Mouse (Mus musculus): ENCODE measurements at regions not wholly inside any gene's neighbourhood (a gene's known extent, or its start where the extent isn't known, plus 50 kb on each side); places are given as distances from the start of the nearest gene placed in this dataset.

DNA sequence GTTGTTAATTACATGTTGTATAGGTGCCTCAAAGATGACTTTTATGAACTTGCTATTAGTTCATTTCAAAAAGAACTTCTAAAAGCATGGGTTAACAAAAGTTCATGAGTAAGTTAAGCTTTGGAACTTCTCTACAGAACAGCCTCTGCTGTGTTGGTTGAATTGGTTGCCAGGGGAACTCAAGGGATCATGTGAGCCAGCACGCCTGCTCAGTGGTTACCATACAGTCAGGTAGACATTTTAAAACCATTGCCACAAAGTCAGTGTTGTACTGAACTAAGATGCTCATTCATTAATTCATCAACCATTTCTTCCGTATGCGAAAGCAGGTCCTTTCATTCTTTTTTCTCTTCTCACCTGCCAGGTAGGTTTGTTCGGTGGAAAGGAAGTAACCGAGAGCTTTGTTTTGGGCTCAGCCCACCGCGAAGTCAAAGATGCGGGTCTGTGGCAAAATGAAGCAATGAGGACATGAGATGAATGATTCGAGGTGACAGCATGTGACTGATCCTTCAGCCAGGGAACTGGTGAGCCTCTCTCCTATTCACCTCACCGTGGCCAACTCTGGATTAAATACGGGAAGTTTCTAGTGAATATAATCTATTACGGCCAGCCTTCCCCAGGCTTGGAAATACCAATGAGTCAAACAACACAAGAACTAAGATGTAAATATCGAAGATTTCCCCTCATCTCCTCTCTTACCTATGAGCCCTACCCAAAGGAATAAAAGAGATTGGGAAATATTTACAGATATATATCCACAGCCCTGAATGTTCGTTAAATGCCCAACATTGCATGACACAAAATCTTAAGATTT lies 79.4 kb upstream of the Tfec start:
- Histone ChIP-seq H3K9ac (ENCODE audit: insufficient read depth, low read depth, low read length, poor library complexity, severe bottlenecking) (no peak overlapping the region), H3K4me3 (ENCODE audit: insufficient read depth in 1 of 2, low read depth in 1 of 2, low read length in 2 of 2, poor library complexity in 1 of 2, severe bottlenecking in 1 of 2) (no peak overlapping the region), H3K9me3 (ENCODE audit: control insufficient read depth, insufficient read depth, low read depth, low read length) (no peaks in the 10 kb centered on the region), H3K27ac (ENCODE audit: insufficient read depth, low read depth, low read length, poor library complexity, severe bottlenecking) (no peak overlapping the region), H3K36me3 (ENCODE audit: control insufficient read depth, insufficient read depth, low read length, poor library complexity, severe bottlenecking) (no peaks in the 10 kb centered on the region), H3K4me1 (ENCODE audit: control insufficient read depth in 2 of 2, insufficient read depth in 2 of 2, low read length in 2 of 2, poor library complexity in 1 of 2) (no peaks in the 10 kb centered on the region)
- TF ChIP-seq ZC3H11A (IDR thresholded peaks at IDR 0.05; ENCODE audit: borderline replicate concordance, low read depth, low read length) = no peak
- no peak for TF ChIP-seq ZNF384 (IDR thresholded peaks at IDR 0.05; ENCODE audit: low read depth, low read length)
- TF ChIP-seq CHD2 (IDR thresholded peaks at IDR 0.05; ENCODE audit: low read depth, low read length) = no peak
- no peak for TF ChIP-seq MAFK (IDR thresholded peaks at IDR 0.05; ENCODE audit: insufficient read depth, low read depth, low read length)
- TF ChIP-seq HCFC1 (IDR thresholded peaks at IDR 0.05; ENCODE audit: borderline replicate concordance, insufficient read depth, low read length) = no peak
- in situ Hi-C loops (cut with MboI; ENCODE audit: low sequenced_read_pairs in 2 of 2, unreplicated experiment in 2 of 2) = no loop called here
- DNase-seq (ENCODE audit: low read depth, low spot score) = no peak

DNA sequence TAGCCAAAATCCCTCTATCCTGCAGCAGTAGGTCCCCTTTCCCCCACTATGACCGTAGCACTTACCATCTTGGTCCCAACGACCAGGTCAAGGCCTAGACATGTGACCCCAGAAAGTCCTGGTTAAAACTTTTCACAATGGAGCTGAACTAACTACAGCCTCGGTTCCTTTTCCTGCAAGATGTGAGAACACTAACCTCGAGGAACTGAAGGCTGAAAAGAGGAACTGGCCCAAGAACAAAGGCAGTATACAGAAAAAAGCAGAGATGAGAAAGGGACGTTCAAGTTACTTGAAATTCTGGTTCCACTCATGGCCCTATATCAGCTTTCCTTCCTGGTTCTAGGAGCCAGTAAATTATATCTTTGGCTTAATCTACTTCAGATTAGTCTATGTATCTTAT lies 67.4 kb upstream of the Tfec start:
- Histone ChIP-seq H3K4me3 (ENCODE audit: insufficient read depth in 1 of 2, low read depth in 1 of 2, low read length in 2 of 2, poor library complexity in 1 of 2, severe bottlenecking in 1 of 2) (no peak overlapping the region), H3K9ac (ENCODE audit: insufficient read depth, low read depth, low read length, poor library complexity, severe bottlenecking) (no peak overlapping the region), H3K4me1 (ENCODE audit: control insufficient read depth in 2 of 2, insufficient read depth in 2 of 2, low read length in 2 of 2, poor library complexity in 1 of 2) (no peaks in the 10 kb centered on the region), H3K36me3 (ENCODE audit: control insufficient read depth, insufficient read depth, low read length, poor library complexity, severe bottlenecking) (no peaks in the 10 kb centered on the region; the same call in 1 of the 2 replicates), H3K27ac (ENCODE audit: insufficient read depth, low read depth, low read length, poor library complexity, severe bottlenecking) (no peak overlapping the region), H3K9me3 (ENCODE audit: control insufficient read depth, insufficient read depth, low read depth, low read length) (no peaks in the 10 kb centered on the region)
- TF ChIP-seq CHD2 (IDR thresholded peaks at IDR 0.05; ENCODE audit: low read depth, low read length) (no peak), ZNF384 (IDR thresholded peaks at IDR 0.05; ENCODE audit: low read depth, low read length) (no peak), ZC3H11A (IDR thresholded peaks at IDR 0.05; ENCODE audit: borderline replicate concordance, low read depth, low read length) (no peak), MAFK (IDR thresholded peaks at IDR 0.05; ENCODE audit: insufficient read depth, low read depth, low read length) (no peak), HCFC1 (IDR thresholded peaks at IDR 0.05; ENCODE audit: borderline replicate concordance, insufficient read depth, low read length) (no peak)
- no peak for DNase-seq (ENCODE audit: low read depth, low spot score)
- in situ Hi-C loops (cut with MboI; ENCODE audit: low sequenced_read_pairs in 2 of 2, unreplicated experiment in 2 of 2) = no loop called here

- TF ChIP-seq ZNF384 (IDR thresholded peaks at IDR 0.05; ENCODE audit: low read depth, low read length) = no peak
- TF ChIP-seq ZC3H11A (IDR thresholded peaks at IDR 0.05; ENCODE audit: borderline replicate concordance, low read depth, low read length) = no peak
- no peak for TF ChIP-seq CHD2 (IDR thresholded peaks at IDR 0.05; ENCODE audit: low read depth, low read length)
- no peak for TF ChIP-seq MAFK (IDR thresholded peaks at IDR 0.05; ENCODE audit: insufficient read depth, low read depth, low read length)
- TF ChIP-seq HCFC1 (IDR thresholded peaks at IDR 0.05; ENCODE audit: borderline replicate concordance, insufficient read depth, low read length) = no peak
- Histone ChIP-seq H3K4me1 (ENCODE audit: control insufficient read depth in 2 of 2, insufficient read depth in 2 of 2, low read length in 2 of 2, poor library complexity in 1 of 2) (no peaks in the 10 kb centered on the region), H3K27ac (ENCODE audit: insufficient read depth, low read depth, low read length, poor library complexity, severe bottlenecking) (no peak overlapping the region), H3K9me3 (ENCODE audit: control insufficient read depth, insufficient read depth, low read depth, low read length) (no peaks in the 10 kb centered on the region), H3K4me3 (ENCODE audit: insufficient read depth in 1 of 2, low read depth in 1 of 2, low read length in 2 of 2, poor library complexity in 1 of 2, severe bottlenecking in 1 of 2) (no peak overlapping the region), H3K9ac (ENCODE audit: insufficient read depth, low read depth, low read length, poor library complexity, severe bottlenecking) (no peak overlapping the region), H3K36me3 (ENCODE audit: control insufficient read depth, insufficient read depth, low read length, poor library complexity, severe bottlenecking) (no peaks in the 10 kb centered on the region)
- DNase-seq (ENCODE audit: low read depth, low spot score) = no peak
- in situ Hi-C loops (cut with MboI; ENCODE audit: low sequenced_read_pairs in 2 of 2, unreplicated experiment in 2 of 2) = no loop called here
Observed at GRCm38 (mm10) chr6:16964362-16964761, 66.1 kb upstream of the Tfec start.

DNA sequence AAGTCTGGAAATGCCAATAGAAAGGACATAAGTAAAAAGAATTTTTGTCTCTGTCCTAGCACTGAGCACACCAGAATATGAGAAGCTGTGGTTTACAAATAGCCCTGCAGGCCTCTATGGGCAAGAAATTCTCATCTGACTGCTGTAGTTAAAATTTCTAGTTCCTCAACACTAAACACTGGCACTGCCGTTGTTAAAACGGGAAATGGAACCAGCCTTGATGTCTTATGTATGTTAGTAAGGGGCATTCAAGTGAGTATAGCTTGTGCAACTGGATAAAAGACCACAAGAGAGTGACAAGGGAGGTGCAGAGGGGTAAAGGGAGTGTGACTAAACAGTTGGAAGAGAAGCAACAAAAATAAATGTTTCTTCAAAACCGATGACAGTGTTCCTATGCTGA lies 65.7 kb upstream of the Tfec start:
- TF ChIP-seq CHD2 (IDR thresholded peaks at IDR 0.05; ENCODE audit: low read depth, low read length) = no peak
- TF ChIP-seq ZC3H11A (IDR thresholded peaks at IDR 0.05; ENCODE audit: borderline replicate concordance, low read depth, low read length) = no peak
- no peak for TF ChIP-seq MAFK (IDR thresholded peaks at IDR 0.05; ENCODE audit: insufficient read depth, low read depth, low read length)
- TF ChIP-seq HCFC1 (IDR thresholded peaks at IDR 0.05; ENCODE audit: borderline replicate concordance, insufficient read depth, low read length) = no peak
- TF ChIP-seq ZNF384 (IDR thresholded peaks at IDR 0.05; ENCODE audit: low read depth, low read length) = no peak
- no peak for DNase-seq (ENCODE audit: low read depth, low spot score)
- in situ Hi-C loops (cut with MboI; ENCODE audit: low sequenced_read_pairs in 2 of 2, unreplicated experiment in 2 of 2) = no loop called here

More for the DNA sequence above, 65.7 kb upstream of the Tfec start:
- Histone ChIP-seq H3K27ac (ENCODE audit: insufficient read depth, low read depth, low read length, poor library complexity, severe bottlenecking) (no peak overlapping the region), H3K4me3 (ENCODE audit: insufficient read depth in 1 of 2, low read depth in 1 of 2, low read length in 2 of 2, poor library complexity in 1 of 2, severe bottlenecking in 1 of 2) (no peak overlapping the region), H3K4me1 (ENCODE audit: control insufficient read depth in 2 of 2, insufficient read depth in 2 of 2, low read length in 2 of 2, poor library complexity in 1 of 2) (no peaks in the 10 kb centered on the region), H3K36me3 (ENCODE audit: control insufficient read depth, insufficient read depth, low read length, poor library complexity, severe bottlenecking) (no peaks in the 10 kb centered on the region), H3K9me3 (ENCODE audit: control insufficient read depth, insufficient read depth, low read depth, low read length) (no peaks in the 10 kb centered on the region), H3K9ac (ENCODE audit: insufficient read depth, low read depth, low read length, poor library complexity, severe bottlenecking) (no peak overlapping the region)
